Mouse (Mus musculus) heart, postnatal 0 days (tissue): ENCODE measurements around the gene Nxt1.

Experiments
- CTCF ChIP-seq: IDR thresholded peaks from 2 replicates; pipeline ENCODE4 v1.5.1; 2016; ENCODE audit warnings: antibody characterized with exemption, control low read depth, low read depth
- EP300 ChIP-seq: IDR thresholded peaks from 2 replicates; pipeline ENCODE4 v1.6.1; 2016; ENCODE audit warnings: antibody characterized with exemption, low read depth

GRCm38 (mm10) chr2:148712326-148712725 lies 39.9 kb downstream of the Nxt1 start:
- TF ChIP-seq CTCF: no peak
- no peak for TF ChIP-seq EP300
